Mouse (Mus musculus): ENCODE measurements around the gene Cerkl.

Gene Cerkl

DNA sequence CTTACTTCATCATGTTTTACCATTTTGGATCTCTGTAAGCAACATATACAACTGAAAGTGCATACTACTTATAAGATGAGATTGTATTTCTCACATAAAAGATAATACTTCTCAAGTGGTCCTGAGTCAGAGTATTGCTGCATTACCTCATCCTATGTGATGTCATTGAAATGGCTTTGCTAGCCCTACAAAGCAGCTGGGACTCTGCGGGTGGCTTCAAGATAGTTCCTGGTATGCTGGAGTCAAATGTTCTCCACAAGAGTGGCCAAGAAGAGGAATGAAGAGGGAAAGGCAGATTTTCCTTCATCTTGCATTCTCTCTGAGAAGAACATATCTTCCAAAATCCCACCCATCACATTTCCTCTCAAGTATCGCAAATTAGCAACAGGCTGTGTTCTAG lies 13.2 kb downstream of the Cerkl start:
- no peak for DNase-seq (ENCODE audit: low read depth)

DNA sequence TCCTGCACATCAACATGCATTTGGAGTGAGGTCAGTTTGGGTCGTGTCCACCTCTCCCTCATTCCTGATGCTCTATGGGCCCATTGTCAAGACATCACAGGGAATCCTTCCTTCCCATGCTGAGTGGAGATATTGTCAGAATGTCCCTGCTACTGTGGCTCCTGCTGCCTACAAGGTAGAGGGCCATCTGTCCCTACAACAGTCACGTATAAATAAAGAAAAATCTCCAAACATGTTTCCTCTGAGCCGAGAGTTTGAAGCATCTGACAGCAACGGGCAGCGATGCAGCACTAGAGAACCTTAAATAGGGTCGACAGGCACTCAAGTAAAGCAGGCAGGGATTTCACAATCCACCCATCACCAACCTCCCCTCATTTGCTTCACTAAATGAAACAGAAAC lies 13.7 kb downstream of the Cerkl start:
- DNase-seq (ENCODE audit: low read depth), result no peak

DNA sequence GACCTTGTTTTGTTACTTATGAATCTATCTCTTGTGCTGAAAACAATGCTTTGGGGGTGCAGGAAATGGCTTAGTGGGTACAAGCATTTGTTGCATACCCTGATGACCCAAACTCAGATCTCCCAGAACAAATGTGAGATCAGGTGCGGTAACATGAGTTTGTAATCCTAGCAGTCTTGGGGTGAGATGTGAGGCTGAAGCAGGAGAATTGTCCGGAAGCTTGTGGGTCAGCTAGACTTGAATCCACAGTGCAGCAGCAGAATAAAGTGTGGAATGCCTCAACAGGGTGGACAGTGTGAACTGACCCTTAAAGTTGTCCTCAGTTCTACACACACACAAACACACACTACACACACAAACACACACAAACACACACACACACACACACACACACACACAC lies 14.4 kb downstream of the Cerkl start:
- no peak for DNase-seq (ENCODE audit: low read depth)

DNA sequence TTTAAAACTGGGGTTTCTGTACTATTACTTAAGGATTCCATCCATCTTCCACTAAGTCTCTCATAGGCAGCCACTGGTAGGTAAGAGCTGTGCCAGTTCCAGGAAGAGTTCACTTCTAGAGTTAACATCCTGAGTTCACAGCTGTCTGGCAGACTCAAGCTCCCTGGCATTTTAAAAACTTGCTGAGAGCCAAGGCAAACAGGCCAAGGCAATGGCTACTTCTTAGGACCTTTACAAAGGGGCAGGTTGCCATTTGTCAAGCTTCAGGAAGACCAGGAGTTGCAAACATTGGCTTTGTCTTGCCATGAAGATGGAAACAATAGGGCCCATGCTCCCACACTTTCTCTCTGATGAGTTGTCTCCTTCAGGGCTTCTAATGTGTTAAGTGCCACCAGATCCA lies 26.5 kb downstream of the Cerkl start:
- no peak for DNase-seq (ENCODE audit: low read depth)

DNA sequence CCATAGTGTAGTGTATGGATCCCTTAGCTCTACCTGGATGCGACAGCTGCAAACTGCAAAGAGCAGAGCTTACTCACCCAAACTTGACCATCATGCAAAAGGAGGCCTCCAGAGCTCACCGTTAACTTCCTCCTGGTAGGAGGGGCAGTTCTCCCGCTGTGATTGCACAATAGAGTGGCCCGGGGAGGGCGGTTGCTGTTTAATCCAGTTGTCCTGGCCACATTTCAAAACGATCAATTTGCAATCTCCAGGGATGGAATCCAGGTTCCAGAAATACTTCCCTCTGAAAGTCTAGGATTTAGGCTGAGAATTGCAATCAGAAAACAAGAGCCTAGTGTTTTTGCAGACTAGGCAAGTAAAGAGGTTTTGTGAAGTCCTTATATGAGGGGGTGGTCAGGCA lies 26.9 kb downstream of the Cerkl start:
- no peak for DNase-seq (ENCODE audit: low read depth)

DNA sequence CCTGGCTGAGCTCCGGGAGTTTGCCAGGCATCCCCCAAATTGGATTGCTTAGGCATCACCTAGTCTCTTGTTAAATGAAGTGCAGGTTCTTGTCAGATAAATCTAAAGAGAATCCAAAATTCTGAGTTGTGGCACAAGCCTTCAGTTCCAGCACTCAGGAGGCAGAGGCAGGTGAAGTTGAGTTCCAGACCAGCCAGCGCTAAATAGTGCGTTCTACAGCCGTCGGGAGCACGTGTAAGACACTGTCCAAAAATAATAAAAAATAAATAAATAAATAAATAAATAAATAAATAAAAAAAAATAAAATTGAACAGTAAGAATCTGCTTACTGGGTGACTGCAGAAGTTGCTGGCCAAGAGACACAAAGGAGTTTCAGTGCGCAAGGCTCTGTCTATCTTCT lies 27.5 kb downstream of the Cerkl start:
- DNase-seq (ENCODE audit: low read depth), result no peak

DNA sequence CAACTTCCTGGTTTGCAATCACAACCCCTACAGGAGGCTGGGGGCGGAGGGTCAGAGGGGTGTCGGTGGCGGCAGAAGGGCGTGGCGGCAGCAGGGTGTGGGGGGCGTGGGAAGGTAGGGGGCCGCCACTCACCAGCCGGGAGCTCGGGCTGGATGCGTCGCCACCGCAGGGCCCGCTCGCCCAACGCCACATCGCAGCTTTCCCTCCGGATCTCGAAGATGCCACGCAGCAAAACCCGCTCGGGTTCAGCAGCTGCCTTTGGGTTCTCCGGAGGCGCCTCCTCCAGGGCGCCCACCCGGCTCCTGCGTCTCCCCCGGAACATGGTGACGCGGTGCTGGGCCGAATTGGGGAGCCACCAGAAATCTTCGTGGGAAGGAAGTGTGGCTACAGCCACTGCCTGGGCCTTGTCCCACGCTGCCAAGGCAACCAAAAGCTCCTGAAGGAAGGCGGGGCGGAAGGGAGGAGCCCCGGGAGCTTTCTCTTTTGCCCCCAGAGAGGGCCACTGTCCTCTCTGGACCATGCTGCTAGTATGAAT lies 27.9 kb downstream of the Cerkl start:
- DNase-seq (ENCODE audit: low read depth), result no peak

DNA sequence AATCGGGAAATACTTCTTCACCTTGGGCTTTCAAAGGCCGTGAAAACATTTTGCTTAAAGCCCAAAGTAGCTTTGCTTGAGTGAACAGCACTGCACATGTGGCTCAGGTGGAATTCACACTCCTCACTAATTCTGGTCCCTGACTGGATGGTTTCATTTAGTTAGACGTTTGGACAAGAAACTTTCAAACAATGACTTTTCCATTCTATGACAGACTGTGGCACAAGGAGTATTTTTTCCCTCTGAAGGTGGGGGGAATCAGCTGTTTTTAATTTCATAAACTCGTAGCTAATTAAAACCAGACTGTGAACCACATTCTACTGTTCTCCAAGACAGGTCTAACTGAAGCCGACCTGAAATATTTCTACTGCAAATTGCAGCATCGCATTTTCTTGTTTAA lies 28.6 kb downstream of the Cerkl start:
- no peak for DNase-seq (ENCODE audit: low read depth)

DNA sequence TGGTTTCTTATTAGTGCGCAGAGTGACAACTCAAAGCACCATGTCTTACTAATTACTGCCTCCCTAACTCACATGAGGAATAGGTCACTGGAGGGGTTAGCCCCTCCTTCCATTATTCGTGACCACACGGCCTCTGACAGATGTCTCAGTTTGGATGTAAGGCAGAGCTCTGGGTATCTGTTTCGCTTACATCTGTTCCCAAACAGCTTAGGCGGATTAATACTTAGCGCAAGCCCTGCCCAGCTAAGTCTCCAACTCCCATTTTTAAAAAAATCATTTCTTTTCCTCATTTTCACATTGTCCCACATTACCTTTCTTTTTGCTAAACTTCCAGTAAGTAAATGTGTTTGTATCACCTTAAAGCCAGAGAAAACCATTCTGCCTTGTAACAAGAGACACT lies 34.9 kb downstream of the Cerkl start:
- no peak for DNase-seq (ENCODE audit: low read depth)

DNA sequence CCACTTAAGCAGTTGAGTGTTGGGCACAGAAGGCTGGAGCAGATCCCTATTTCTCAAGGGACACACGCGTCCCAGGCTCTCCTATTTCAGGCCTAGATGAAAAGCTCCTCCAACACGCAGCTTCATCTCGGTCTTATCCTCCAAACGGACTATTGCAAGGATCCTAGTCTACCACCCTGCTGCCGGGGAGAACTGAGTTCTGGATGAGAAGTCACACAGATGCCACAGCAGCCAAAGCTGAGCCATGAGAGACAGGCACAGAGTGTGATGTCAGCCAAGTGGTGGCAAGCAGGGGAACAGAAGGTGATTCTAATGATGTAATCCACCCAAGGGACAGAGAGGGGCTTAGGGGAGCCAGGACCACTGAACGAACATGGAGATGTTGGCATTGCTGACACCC lies 42.1 kb downstream of the Cerkl start:
- no peak for DNase-seq (ENCODE audit: low read depth)

DNA sequence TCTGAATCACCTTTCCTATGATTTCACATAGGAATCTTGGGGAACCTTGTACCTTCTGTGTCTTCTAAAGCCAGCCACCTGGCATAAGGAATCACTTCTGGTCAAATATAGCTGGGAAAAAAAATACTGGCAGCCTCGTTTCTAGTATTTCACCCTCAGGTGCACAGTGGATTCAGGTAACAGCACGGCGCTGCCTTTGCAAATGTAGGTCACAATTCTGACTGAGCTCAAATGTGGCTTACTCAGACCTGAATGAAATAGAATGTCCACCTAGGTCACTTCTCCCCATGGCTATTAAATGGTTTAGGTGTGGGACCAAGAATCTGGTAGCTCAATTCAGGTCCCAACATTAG lies 45.7 kb downstream of the Cerkl start:
- no peak for DNase-seq (ENCODE audit: low read depth)

DNA sequence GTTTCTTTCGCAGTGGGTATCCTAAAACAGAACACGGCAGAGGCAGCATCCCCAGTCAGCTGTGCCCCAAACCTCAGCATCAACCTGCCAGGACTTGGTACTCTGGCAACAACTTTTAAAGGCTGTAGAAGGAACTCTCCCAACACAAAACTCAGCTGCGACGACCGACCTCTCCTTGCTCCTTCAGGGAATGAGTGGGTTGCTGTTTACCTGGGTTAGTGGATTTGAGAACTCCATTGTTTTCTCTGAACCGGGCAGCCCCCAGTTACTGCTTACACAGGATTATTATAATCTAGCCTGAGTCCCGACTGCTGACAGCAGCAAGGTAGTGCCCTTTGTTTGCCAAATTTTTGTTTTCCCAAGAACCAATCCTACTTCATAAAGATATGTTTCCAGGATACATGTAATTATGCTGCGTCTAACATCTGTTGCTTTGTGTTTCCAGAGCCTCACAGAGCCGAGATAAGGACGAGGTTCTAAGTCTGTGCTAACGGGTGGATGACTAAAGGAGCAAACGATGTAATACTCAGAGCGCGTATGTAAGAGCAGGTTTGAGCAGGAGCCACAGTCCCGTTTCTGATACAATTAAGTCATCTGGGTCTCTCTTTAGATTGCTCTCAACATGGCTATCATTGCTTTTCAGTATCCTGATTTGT lies 46.2 kb downstream of the Cerkl start:
- no peak for DNase-seq (ENCODE audit: low read depth)

DNA sequence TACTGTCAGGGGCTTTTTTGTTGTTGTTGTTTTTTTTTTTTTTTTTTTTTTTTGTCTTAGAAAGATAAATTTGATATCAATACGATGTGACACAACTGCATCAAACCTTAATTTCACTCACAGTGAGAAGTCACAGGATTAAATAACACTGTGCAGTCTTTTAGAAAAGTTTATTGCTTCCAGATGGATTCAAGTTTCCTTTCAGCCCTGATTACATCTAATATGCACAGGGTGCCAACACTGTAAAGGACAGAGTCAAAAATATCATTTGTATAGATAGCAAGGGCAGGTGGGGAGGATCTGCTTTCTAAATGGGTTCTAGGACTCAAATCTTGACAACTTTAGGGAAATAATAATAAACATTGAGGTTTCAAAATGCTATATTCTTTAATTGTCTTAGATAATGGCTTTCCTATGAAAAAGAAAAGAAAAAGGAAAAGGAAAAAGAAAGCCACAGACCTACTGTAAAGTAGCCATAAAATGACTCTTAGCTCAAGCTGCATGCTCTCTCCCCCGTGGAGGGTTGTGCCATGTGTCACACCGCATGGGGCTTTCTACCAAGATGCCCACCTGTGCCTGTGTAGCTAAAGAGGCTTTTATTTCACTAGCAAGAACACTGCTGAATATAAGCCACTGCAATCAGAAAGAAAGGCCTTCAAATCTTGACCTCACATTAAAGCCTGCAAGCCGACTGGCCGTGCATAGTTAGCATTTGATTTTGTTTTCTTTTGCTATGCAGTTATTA lies 50.8 kb downstream of the Cerkl start:
- DNase-seq (ENCODE audit: low read depth), result no peak

DNA sequence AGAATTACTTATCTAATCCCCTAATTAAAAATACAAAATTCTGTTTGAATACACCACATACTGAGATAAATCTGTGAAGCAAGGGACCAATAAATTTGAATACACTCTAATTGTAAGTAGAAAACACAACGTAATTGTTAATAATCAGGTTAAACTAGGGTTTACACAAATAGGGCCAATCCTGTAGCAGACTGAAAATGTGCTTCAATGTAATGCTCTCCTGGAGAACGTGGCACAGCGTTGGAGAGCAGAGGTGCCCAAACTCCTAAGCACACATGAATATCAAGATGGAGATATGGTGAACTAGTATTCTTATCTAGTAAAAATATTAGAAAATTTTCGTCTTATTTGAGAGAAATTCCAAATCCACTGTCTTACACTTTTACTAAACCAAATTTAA lies 56.5 kb downstream of the Cerkl start:
- DNase-seq (ENCODE audit: low read depth), result no peak

DNA sequence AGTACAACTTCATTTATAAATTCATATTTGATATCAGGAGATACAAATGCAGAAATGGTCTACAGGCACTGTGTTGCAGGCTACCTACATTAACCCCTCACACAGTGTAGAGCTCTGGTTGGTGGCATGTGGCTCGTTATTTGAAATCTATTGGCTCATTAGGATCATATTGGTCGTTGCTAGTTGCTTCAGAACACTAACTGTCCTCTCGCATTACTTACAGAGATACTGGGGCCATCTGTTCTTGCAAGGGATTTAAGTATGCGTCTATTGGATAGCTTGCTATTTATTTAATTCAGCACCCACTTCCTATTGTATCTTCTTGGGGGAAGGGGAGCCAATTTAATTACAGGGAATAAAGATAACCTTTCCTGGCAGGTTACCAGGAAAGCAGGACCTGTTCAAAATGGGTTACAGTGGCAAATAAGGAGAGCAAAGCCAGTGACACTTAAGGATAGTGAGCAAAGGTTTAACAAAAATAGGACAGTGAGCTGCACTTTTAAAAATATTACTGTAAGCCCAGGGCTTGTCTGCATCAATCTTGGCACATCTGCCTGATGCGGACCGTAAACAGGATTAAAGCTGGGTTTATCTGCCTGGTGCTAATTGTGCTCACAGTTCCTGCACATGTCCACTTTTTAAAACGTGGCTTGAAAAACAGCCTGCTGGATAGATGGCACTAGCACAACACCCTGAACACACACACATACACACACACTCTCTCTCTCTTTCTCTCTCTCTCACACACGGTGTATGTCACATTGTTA lies 57.2 kb downstream of the Cerkl start:
- no peak for DNase-seq (ENCODE audit: low read depth)

DNA sequence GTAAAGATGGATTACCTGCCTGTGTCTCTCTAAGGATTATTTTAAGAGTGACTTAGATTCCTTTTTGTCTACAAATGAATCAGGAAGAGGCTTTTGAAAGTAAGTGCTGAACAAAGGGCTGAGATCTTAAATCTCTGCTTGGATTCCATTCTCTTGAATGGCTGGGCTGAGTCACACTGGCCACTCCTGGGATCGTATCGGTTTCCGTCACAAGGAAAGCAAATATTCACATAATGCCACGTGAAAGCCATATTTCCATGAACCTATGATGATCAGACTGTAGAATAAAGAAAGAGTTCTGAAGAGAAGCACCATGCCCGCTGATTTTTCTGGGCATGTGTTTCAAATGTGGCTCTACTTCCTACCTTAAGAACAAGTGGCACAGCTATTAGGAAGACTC lies 57.8 kb downstream of the Cerkl start:
- DNase-seq (ENCODE audit: low read depth), result no peak

DNA sequence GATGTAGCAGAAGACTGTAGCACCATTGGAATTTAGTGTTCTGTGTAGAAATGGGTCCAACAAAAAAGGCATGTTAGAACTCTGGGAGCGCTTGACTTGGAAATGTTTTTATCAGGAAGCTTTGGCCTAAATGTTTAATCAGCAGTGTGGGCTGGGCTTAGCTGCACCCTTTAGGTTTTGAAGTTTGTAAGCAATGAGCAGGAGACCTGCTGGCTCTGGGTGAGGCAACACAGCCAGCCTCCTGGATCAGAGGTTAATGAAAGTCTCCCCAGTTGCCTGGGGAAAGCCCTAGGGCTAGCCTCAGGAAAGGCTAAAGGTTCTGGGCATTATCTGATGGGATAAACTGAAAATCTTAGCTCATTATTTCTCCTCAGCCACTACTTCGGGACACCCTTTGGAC lies 58.2 kb downstream of the Cerkl start:
- DNase-seq (ENCODE audit: low read depth), result no peak

DNA sequence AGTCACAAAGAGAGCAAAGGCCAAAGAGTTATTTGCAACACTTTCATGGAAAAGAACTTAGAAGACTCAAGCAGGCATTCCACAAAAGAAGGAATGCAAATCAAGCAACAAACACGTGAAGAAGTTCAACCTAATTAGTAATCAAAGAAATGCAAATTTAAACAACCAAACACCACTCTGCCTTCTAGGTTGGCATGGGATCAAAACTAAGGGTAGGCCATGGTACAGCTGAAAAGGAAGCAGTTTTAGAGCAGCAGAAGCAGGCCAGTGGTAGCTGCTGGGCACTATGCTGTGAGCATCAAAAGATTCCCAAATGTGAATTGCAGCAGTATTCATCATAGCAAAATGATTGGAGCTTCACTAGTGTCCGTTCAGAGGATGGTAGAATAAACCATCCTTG lies 59.5 kb downstream of the Cerkl start:
- no peak for DNase-seq (ENCODE audit: low read depth)

DNA sequence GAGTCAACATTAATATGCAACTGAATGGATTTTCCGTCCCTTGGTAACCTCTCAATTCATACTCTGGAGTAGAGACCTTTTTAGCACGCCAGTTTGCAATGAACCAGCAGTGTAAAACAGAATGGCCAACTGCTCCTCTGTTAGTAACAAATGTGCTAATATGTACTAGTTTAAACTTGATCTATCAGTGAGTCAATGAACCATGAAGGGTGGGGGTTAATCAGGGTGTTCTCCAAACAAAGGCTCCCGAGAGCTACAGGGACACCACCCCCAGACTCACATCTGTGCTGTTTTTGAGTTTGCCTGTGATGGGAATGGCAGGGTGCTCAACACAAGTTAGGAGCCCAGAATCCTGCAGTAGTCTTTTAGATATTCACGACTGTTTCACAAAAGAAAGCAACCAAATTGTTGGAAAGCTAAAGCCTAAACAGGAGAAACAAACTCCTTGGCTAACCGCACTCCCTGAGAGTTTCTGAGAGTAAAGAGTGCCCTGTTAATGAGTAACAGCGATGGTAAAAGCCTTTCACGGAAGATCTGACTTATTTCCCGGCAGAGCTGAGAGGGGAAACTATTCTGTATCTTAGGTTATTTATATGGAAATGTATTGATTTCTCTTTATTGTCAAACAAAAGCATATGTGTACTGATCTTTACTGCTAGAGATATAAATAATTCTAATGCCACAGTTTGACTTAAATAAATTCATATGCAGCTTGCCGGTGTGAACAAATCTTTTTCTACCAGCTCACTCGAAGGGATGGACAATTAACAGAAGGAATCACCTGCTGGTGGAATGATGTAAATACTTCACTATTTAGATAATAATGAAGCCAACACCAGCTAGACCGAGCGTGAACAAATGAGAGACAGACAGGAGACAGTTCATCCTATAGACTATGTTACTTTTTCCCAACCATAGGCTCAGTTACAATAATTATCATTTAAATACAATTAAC lies 77.2 kb downstream of the Cerkl start:
- DNase-seq (ENCODE audit: low read depth), result no peak

DNA sequence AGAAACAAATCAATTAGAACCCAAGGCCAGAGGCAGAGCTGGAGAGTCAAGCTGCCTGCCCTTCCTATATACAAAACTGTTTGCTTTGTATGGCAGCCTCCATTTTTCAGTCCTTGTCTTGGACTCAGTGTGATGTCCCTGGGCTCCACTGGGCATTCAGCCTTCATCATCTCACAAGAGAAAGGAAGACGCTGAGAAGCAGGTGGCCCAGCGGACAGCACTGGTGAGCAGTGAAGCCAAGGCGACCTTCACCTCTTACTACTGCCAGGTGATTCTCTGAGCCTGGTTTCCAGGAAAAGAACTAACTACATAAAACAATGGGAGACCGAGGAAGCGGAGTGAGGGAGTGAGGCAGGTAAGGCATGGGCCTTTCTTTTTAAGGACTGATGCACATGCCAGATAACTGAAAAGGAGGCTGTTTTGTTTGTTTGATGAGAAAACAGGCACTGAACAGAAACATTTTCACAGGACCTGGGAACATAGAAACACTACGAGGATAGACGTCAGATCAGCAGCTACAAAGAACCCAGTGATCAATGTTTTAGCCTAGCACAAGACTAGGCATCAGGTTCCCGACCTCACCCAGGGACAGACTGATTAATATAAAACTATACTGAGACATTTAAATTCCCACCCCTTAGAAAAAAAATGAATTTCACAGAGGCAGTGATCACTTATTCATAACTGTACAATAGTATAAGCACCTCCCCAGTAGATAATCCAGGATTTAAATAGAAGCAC lies 78.1 kb downstream of the Cerkl start:
- no peak for DNase-seq (ENCODE audit: low read depth)

DNA sequence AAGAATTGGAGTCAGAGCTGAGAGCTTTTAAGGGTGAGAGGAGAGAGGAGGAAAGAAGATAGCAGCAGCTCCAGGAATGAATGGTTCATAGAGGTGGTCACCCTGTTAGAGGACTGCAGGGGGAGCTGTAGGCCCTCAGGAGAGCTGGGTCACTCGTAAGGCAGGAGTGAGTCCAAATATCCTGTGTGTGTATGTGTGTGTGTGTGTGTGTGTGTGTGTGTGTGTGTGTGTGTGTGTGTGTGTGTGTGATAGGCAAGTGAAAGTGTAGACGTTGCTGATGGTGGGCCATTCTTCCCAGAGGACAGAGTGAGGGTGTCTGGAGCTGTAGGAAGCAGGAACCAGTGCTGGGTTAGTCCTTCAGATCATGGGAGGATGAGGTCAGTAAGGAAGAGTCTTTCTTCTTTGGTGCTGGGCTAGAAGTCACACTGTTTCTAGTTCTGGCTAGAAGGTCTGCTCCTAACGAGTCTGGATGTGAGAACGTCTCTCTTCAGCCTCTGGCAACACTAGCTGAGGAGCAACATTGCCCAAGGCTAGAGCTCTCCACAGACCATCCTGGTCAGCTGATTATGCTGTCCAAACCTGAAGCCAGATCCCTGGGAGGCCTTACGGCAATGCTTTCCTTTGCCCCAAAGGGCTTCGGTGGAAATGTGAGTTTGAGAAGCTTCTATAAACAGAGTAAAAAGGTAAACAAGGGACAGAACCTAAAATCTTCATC lies 83.9 kb downstream of the Cerkl start:
- peak; percentile 17 for DNase-seq (ENCODE audit: low read depth)
